In genomic region chr1:173328446-173328845, GRCm38 (mm10) we compare ENCODE assay signal across 23 mouse cellular contexts. TPM values are rescaled to one million over a fixed set of nuclear protein-coding genes. Genes with fewer than 3 reads are reported as not detected.
DNase-seq lines count a peak whose midpoint lies in the region; ATAC-seq and TF ChIP-seq lines count a peak whose summit lies in the region.
"Had no signal": no experiment of that assay in that cellular context is flagged by ENCODE, and none has a peak within 500 bp of the region (broad histone marks: within the 10 kb centered on the region; RNA-seq: fewer than 3 reads in every experiment).

No protein-coding gene starts in this region.

- H3K9ac ChIP-seq in liver, embryonic 12.5 days = peak overlapping the region; percentile 87
- H3K9ac ChIP-seq in forebrain, embryonic 14.5 days (ENCODE audit: low read length) = no peak overlapping the region
- peak overlapping the region; percentile 59 for H3K9ac ChIP-seq in liver, embryonic 14.5 days (replicated peaks)
- no peak overlapping the region for H3K9ac ChIP-seq in lung, postnatal 0 days (replicated peaks; ENCODE audit: low read depth)
- no peak overlapping the region for H3K9ac ChIP-seq in midbrain, embryonic 13.5 days (replicated peaks)
- H3K9ac ChIP-seq: embryonic facial prominence, embryonic 12.5 days; hindbrain, embryonic 12.5 days had no signal

- H3K27me3 ChIP-seq in liver, embryonic 12.5 days (replicated peaks) = no peaks in the 10 kb centered on the region
- no peaks in the 10 kb centered on the region for H3K27me3 ChIP-seq in forebrain, embryonic 14.5 days (replicated peaks; ENCODE audit: control insufficient read depth, insufficient read depth, low read length)
- no peaks in the 10 kb centered on the region for H3K27me3 ChIP-seq in liver, embryonic 14.5 days (ENCODE audit: control insufficient read depth, insufficient read depth, low read length)
- no peaks in the 10 kb centered on the region for H3K27me3 ChIP-seq in lung, postnatal 0 days (replicated peaks; ENCODE audit: insufficient read depth, low read length)
- H3K27me3 ChIP-seq in midbrain, embryonic 13.5 days = no peaks in the 10 kb centered on the region
- H3K27me3 ChIP-seq: embryonic facial prominence, embryonic 12.5 days; hindbrain, embryonic 12.5 days had no signal

- H3K27ac ChIP-seq in liver, embryonic 12.5 days = peak overlapping the region; percentile 97
- no peak overlapping the region for H3K27ac ChIP-seq in forebrain, embryonic 14.5 days (ENCODE audit: low read depth, low read length)
- H3K27ac ChIP-seq in liver, embryonic 14.5 days = peak overlapping the region; percentile 25; the same call in 1 of the 2 replicates
- no peak overlapping the region for H3K27ac ChIP-seq in lung, postnatal 0 days (ENCODE audit: low read length)
- H3K27ac ChIP-seq in midbrain, embryonic 13.5 days = no peak overlapping the region
- H3K27ac ChIP-seq: embryonic facial prominence, embryonic 12.5 days; gastrocnemius, adult 2 months; hindbrain, embryonic 12.5 days had no signal

- peaks cover 89% of the 10 kb centered on the region for H3K4me1 ChIP-seq in liver, embryonic 12.5 days
- peaks cover 2% of the 10 kb centered on the region; the same call in 1 of the 2 replicates for H3K4me1 ChIP-seq in forebrain, embryonic 14.5 days (ENCODE audit: control insufficient read depth, insufficient read depth, low read length)
- H3K4me1 ChIP-seq in liver, embryonic 14.5 days (replicated peaks; ENCODE audit: control insufficient read depth in 2 of 2, insufficient read depth in 2 of 2, low read length in 1 of 2) = peaks cover 52 to 62% of the 10 kb centered on the region in 2 experiments
- no peaks in the 10 kb centered on the region for H3K4me1 ChIP-seq in lung, postnatal 0 days (ENCODE audit: insufficient read depth, low read depth, low read length)
- peaks cover 11% of the 10 kb centered on the region for H3K4me1 ChIP-seq in midbrain, embryonic 13.5 days (replicated peaks)
- H3K4me1 ChIP-seq: embryonic facial prominence, embryonic 12.5 days; hindbrain, embryonic 12.5 days had no signal

- H3K36me3 ChIP-seq in liver, embryonic 12.5 days = peaks cover 3% of the 10 kb centered on the region
- no peaks in the 10 kb centered on the region for H3K36me3 ChIP-seq in forebrain, embryonic 14.5 days (ENCODE audit: control insufficient read depth, insufficient read depth, low read length)
- H3K36me3 ChIP-seq in liver, embryonic 14.5 days (replicated peaks; ENCODE audit: control insufficient read depth, insufficient read depth, low read depth) = peaks cover 11% of the 10 kb centered on the region
- H3K36me3 ChIP-seq in lung, postnatal 0 days (ENCODE audit: insufficient read depth, low read length) = no peaks in the 10 kb centered on the region
- H3K36me3 ChIP-seq in midbrain, embryonic 13.5 days = no peaks in the 10 kb centered on the region
- H3K36me3 ChIP-seq: embryonic facial prominence, embryonic 12.5 days; hindbrain, embryonic 12.5 days had no signal

- no peak for TF ChIP-seq CTCF in liver, embryonic 14.5 days (IDR thresholded peaks at IDR 0.05; ENCODE audit: low read depth)
- TF ChIP-seq CTCF in lung, postnatal 0 days (IDR thresholded peaks at IDR 0.05) = no peak

- no peak for DNase-seq in liver
- peak; percentile 72 for DNase-seq in forebrain, embryonic 14.5 days (ENCODE audit: low spot score)
- DNase-seq in liver, embryonic 14.5 days (ENCODE audit: low read depth in 3 of 3, low spot score in 3 of 3) = no peak
- no peak for DNase-seq in frontal cortex, postnatal 25 days (ENCODE audit: low spot score in 2 of 2)
- no peak for DNase-seq in lung, postnatal 0 days (ENCODE audit: low spot score)
- DNase-seq: adrenal gland, adult 2 months; adrenal gland, postnatal 25 days; cerebellum, adult 11 months; cerebellum, adult 8-10 months; embryo, embryonic 11 days; gastrocnemius, adult 2 months; gastrocnemius, postnatal 25 days; heart, adult 11 months; heart, postnatal 10 days; heart, postnatal 4 days had no signal

- 77% methylated on average over 8 of the region's 8 CpGs for WGBS in liver, embryonic 12.5 days (ENCODE audit: insufficient replicate concordance)
- WGBS in forebrain, embryonic 14.5 days = 17% methylated on average over 8 of the region's 8 CpGs
- WGBS in liver, embryonic 14.5 days (ENCODE audit: insufficient replicate concordance) = 74% methylated on average over 8 of the region's 8 CpGs
- 62% methylated on average over 8 of the region's 8 CpGs for WGBS in lung, postnatal 0 days
- WGBS in midbrain, embryonic 13.5 days = 62% methylated on average over 8 of the region's 8 CpGs

- no peak for TF ChIP-seq EP300 in liver, embryonic 14.5 days (IDR thresholded peaks at IDR 0.05; ENCODE audit: low read depth)
- no peak for TF ChIP-seq EP300 in lung, postnatal 0 days (IDR thresholded peaks at IDR 0.05)

- H3K4me2 ChIP-seq in liver, embryonic 12.5 days = peak overlapping the region; percentile 73
- no peak overlapping the region for H3K4me2 ChIP-seq in forebrain, embryonic 14.5 days (ENCODE audit: low read length)
- peak overlapping the region; percentile 88 for H3K4me2 ChIP-seq in liver, embryonic 14.5 days (ENCODE audit: low read depth)
- no peak overlapping the region for H3K4me2 ChIP-seq in lung, postnatal 0 days (replicated peaks; ENCODE audit: low read depth, low read length)
- H3K4me2 ChIP-seq in midbrain, embryonic 13.5 days (replicated peaks) = no peak overlapping the region
- H3K4me2 ChIP-seq: embryonic facial prominence, embryonic 12.5 days; hindbrain, embryonic 12.5 days had no signal

- no peaks in the 10 kb centered on the region for H3K9me3 ChIP-seq in liver, embryonic 12.5 days (replicated peaks)
- H3K9me3 ChIP-seq in forebrain, embryonic 14.5 days (replicated peaks; ENCODE audit: control insufficient read depth, low read length) = no peaks in the 10 kb centered on the region
- H3K9me3 ChIP-seq in liver, embryonic 14.5 days (ENCODE audit: control insufficient read depth, low read length) = no peaks in the 10 kb centered on the region
- H3K9me3 ChIP-seq in lung, postnatal 0 days (ENCODE audit: low read length) = no peaks in the 10 kb centered on the region
- H3K9me3 ChIP-seq in midbrain, embryonic 13.5 days = no peaks in the 10 kb centered on the region
- H3K9me3 ChIP-seq: embryonic facial prominence, embryonic 12.5 days; hindbrain, embryonic 12.5 days had no signal

- peak overlapping the region; percentile 67 for H3K4me3 ChIP-seq in liver, embryonic 12.5 days
- H3K4me3 ChIP-seq in forebrain, embryonic 14.5 days (ENCODE audit: low read depth, low read length) = no peak overlapping the region
- peak overlapping the region; percentile 4 to 81; a peak in 2 of 4 replicates for H3K4me3 ChIP-seq in liver, embryonic 14.5 days (ENCODE audit: insufficient read depth in 1 of 2, low read depth in 2 of 2, low read length in 2 of 2)
- H3K4me3 ChIP-seq in lung, postnatal 0 days (ENCODE audit: low read depth, low read length) = no peak overlapping the region
- H3K4me3 ChIP-seq in midbrain, embryonic 13.5 days (replicated peaks) = no peak overlapping the region
- H3K4me3 ChIP-seq: embryonic facial prominence, embryonic 12.5 days; gastrocnemius, adult 2 months; hindbrain, embryonic 12.5 days had no signal

- ATAC-seq in liver, embryonic 12.5 days = no peak
- ATAC-seq in forebrain, embryonic 14.5 days = peak; percentile 47
- ATAC-seq in liver, embryonic 14.5 days (ENCODE audit: insufficient read depth) = no peak
- no peak for ATAC-seq in lung, postnatal 0 days
- no peak for ATAC-seq in midbrain, embryonic 13.5 days
- ATAC-seq: hindbrain, embryonic 16.5 days; inflammation-experienced regulatory T-cells, adult 6 months; intestine, postnatal 0 days had no signal

RNA-seq across cellular contexts. Expression of gene Ackr1, which starts 5.1 kb away (rescaled TPM):
- 54.2 and 56.5 TPM in 2 replicates for polyA plus RNA-seq in liver, embryonic 12.5 days (2016; fragmentation: Nextera tagmentation; extraction: Ambion mirVana)
- 10.5 and 12.0 TPM in 2 replicates for polyA plus RNA-seq in forebrain, embryonic 14.5 days (2014; fragmentation: Nextera tagmentation; extraction: Ambion mirVana)
- polyA plus RNA-seq in liver, embryonic 14.5 days (2012; rRNA removed) = 53.0 and 70.6 TPM in 2 replicates
- 76.9 and 84.9 TPM in 2 replicates for polyA plus RNA-seq in liver, embryonic 14.5 days (2014; fragmentation: Nextera tagmentation; extraction: Ambion mirVana)
- 0.36 and 0.70 TPM in 2 replicates for polyA plus RNA-seq in lung, postnatal 0 days (2015; fragmentation: Nextera tagmentation; extraction: Ambion mirVana)
- 14.0 and 14.8 TPM in 2 replicates for polyA plus RNA-seq in midbrain, embryonic 13.5 days (2015; fragmentation: Nextera tagmentation; extraction: Ambion mirVana)
- polyA plus RNA-seq: inflammation-experienced regulatory T-cells, adult 6 months had no signal

RNA-seq across cellular contexts. Expression of gene Aim2, which starts 22.2 kb away (rescaled TPM):
- 2.8 and 4.0 TPM in 2 replicates for polyA plus RNA-seq in liver, embryonic 12.5 days (2016; fragmentation: Nextera tagmentation; extraction: Ambion mirVana)
- 2.3 and 4.0 TPM in 2 replicates for polyA plus RNA-seq in forebrain, embryonic 14.5 days (2014; fragmentation: Nextera tagmentation; extraction: Ambion mirVana)
- polyA plus RNA-seq in liver, embryonic 14.5 days (2012; rRNA removed) = 3.2 and 4.4 TPM in 2 replicates
- 1.7 and 3.3 TPM in 2 replicates for polyA plus RNA-seq in liver, embryonic 14.5 days (2014; fragmentation: Nextera tagmentation; extraction: Ambion mirVana)
- polyA plus RNA-seq in lung, postnatal 0 days (2015; fragmentation: Nextera tagmentation; extraction: Ambion mirVana) = 2.1 and 3.4 TPM in 2 replicates
- 2.6 and 3.3 TPM in 2 replicates for polyA plus RNA-seq in midbrain, embryonic 13.5 days (2015; fragmentation: Nextera tagmentation; extraction: Ambion mirVana)

RNA-seq across cellular contexts. Expression of gene Cadm3, which starts 39.0 kb away (rescaled TPM):
- 1.1 and 1.3 TPM in 2 replicates for polyA plus RNA-seq in liver, embryonic 12.5 days (2016; fragmentation: Nextera tagmentation; extraction: Ambion mirVana)
- 59.8 and 77.6 TPM in 2 replicates for polyA plus RNA-seq in forebrain, embryonic 14.5 days (2014; fragmentation: Nextera tagmentation; extraction: Ambion mirVana)
- 0.42 and 0.44 TPM in 2 replicates for polyA plus RNA-seq in liver, embryonic 14.5 days (2012; rRNA removed)
- polyA plus RNA-seq in liver, embryonic 14.5 days (2014; fragmentation: Nextera tagmentation; extraction: Ambion mirVana) = 0.87 and 0.89 TPM in 2 replicates
- polyA plus RNA-seq in lung, postnatal 0 days (2015; fragmentation: Nextera tagmentation; extraction: Ambion mirVana) = 0.26 and 0.39 TPM in 2 replicates
- 44.1 and 49.5 TPM in 2 replicates for polyA plus RNA-seq in midbrain, embryonic 13.5 days (2015; fragmentation: Nextera tagmentation; extraction: Ambion mirVana)

RNA-seq across cellular contexts. Expression of gene Mptx2, which starts 50.9 kb away (rescaled TPM):
- not detected in 2 replicates for polyA plus RNA-seq in liver, embryonic 12.5 days (2016; fragmentation: Nextera tagmentation; extraction: Ambion mirVana)
- not detected in 2 replicates for polyA plus RNA-seq in forebrain, embryonic 14.5 days (2014; fragmentation: Nextera tagmentation; extraction: Ambion mirVana)
- not detected in 2 replicates for polyA plus RNA-seq in liver, embryonic 14.5 days (2012; rRNA removed)
- not detected in 2 replicates for polyA plus RNA-seq in liver, embryonic 14.5 days (2014; fragmentation: Nextera tagmentation; extraction: Ambion mirVana)
- polyA plus RNA-seq in lung, postnatal 0 days (2015; fragmentation: Nextera tagmentation; extraction: Ambion mirVana) = not detected in 2 replicates
- not detected in 2 replicates for polyA plus RNA-seq in midbrain, embryonic 13.5 days (2015; fragmentation: Nextera tagmentation; extraction: Ambion mirVana)
- polyA plus RNA-seq: adrenal gland, adult 2 months; embryonic facial prominence, embryonic 12.5 days; heart, embryonic 14.5 days; hindbrain, embryonic 12.5 days; hindbrain, embryonic 16.5 days; inflammation-experienced regulatory T-cells, adult 6 months had no signal

Comparison
In these comparisons a context has a peak if more than half of its experiments do, and no peak if none do; other contexts are left out.
1. H3K27ac ChIP-seq: peak in liver, embryonic 12.5 days (single experiment) and liver, embryonic 14.5 days (single experiment); none in forebrain, embryonic 14.5 days (single experiment), lung, postnatal 0 days (single experiment) and midbrain, embryonic 13.5 days (single experiment).
2. H3K4me2 ChIP-seq: peak in liver, embryonic 12.5 days (single experiment) and liver, embryonic 14.5 days (single experiment); none in forebrain, embryonic 14.5 days (single experiment), lung, postnatal 0 days (single experiment) and midbrain, embryonic 13.5 days (single experiment).
3. H3K4me3 ChIP-seq: peak in liver, embryonic 12.5 days (single experiment) and liver, embryonic 14.5 days (2 of 2); none in forebrain, embryonic 14.5 days (single experiment), lung, postnatal 0 days (single experiment) and midbrain, embryonic 13.5 days (single experiment).
4. H3K9ac ChIP-seq: peak in liver, embryonic 12.5 days (single experiment) and liver, embryonic 14.5 days (single experiment); none in forebrain, embryonic 14.5 days (single experiment), lung, postnatal 0 days (single experiment) and midbrain, embryonic 13.5 days (single experiment).
5. RNA of gene Cadm3, which starts 39.0 kb away (polyA plus RNA-seq): 59.8 to 77.6 TPM in forebrain, embryonic 14.5 days and 44.1 to 49.5 TPM in midbrain, embryonic 13.5 days; 1.1 to 1.3 TPM in liver, embryonic 12.5 days, 0.42 to 0.89 TPM in liver, embryonic 14.5 days and 0.26 to 0.39 TPM in lung, postnatal 0 days; every median in the first group is over 10 times any median in the second.